Mouse (Mus musculus) left cerebral cortex, postnatal 4 days (tissue): ENCODE results near the gene Ring1. TPM values are rescaled to one million over a fixed set of nuclear protein-coding genes. Genes with fewer than 3 reads are reported as not detected.

Experiments used
- microRNA-seq: library from miRNA; unstranded; fragments of <30 nt; microRNA quantifications from one replicate; pipeline ENCODE4 v1.2.0, GENCODE M21; 2022
- total RNA-seq, 2 experiments: library from RNA; stranded (reverse); gene quantifications; 2 replicates each; pipeline ENCODE4 v1.2.3; 2021

Ring1 gene
- total RNA-seq, 2 experiments from 2014 or later, result 23.6 to 28.2 TPM

Small RNA genes within 50 kb of the gene (microRNA-seq; reads per million reads assigned to microRNA genes)
- not detected for gene Mir219a-1
- not detected for gene Mir219c

Other genes starting within 250 kb of the Ring1 start
- 10 to 100 TPM in 1 of 2 experiments, 1 to 10 TPM in 1; 9.7 to 10.8 TPM for gene Angptl4, start 242.8 kb downstream of the Ring1 start, total RNA-seq
- gene Kank3, start 214.2 kb downstream of the Ring1 start, total RNA-seq, result 10 to 100 TPM; 38.6 to 44.1 TPM
- gene Rps28, start 200.1 kb downstream of the Ring1 start, total RNA-seq, result 1,000 to 10,000 TPM; 1,155 to 1,182 TPM
- 100 to 1,000 TPM; 214 to 232 TPM for gene Ndufa7, start 200.1 kb downstream of the Ring1 start, total RNA-seq
- 10 to 100 TPM; 21.6 to 25.4 TPM for gene Cd320, start 181.6 kb downstream of the Ring1 start, total RNA-seq
- not detected for gene Gm7029, start 150.8 kb downstream of the Ring1 start, total RNA-seq
- 1 to 10 TPM; 7.7 to 9.4 TPM for gene Kifc1, start 134.0 kb downstream of the Ring1 start, total RNA-seq
- gene Platr17, start 119.5 kb downstream of the Ring1 start, total RNA-seq, result not detected
- gene Daxx, start 115.3 kb downstream of the Ring1 start, total RNA-seq, result 10 to 100 TPM; 37.6 to 39.2 TPM
- gene Tapbp, start 108.8 kb downstream of the Ring1 start, total RNA-seq, result 10 to 100 TPM; 45.5 to 56.6 TPM
- gene Zbtb22, start 108.8 kb downstream of the Ring1 start, total RNA-seq, result 10 to 100 TPM; 33.2 to 36.8 TPM
- gene Rgl2, start 95.1 kb downstream of the Ring1 start, total RNA-seq, result 10 to 100 TPM; 74.1 to 75.5 TPM
- 10 to 100 TPM; 90.5 to 96.1 TPM for gene Pfdn6, start 84.3 kb downstream of the Ring1 start, total RNA-seq
- 10 to 100 TPM; 30.1 to 36.6 TPM for gene Wdr46, start 84.0 kb downstream of the Ring1 start, total RNA-seq
- 1 to 10 TPM; 6.6 to 6.8 TPM for gene B3galt4, start 73.2 kb downstream of the Ring1 start, total RNA-seq
- 10 to 100 TPM; 72.2 to 72.6 TPM for gene Vps52, start 68.9 kb downstream of the Ring1 start, total RNA-seq
- gene Rps18, start 68.7 kb downstream of the Ring1 start, total RNA-seq, result 100 to 1,000 TPM; 557 to 591 TPM
- 10 to 100 TPM in 1 of 2 experiments, 1 to 10 TPM in 1; 8.2 to 13.8 TPM for gene H2-K1, start 24.3 kb downstream of the Ring1 start, total RNA-seq
- gene H2-Ke6, start 3.4 kb upstream of the Ring1 start, total RNA-seq, result 10 to 100 TPM; 41.6 to 45.2 TPM
- gene Slc39a7, start 7.0 kb upstream of the Ring1 start, total RNA-seq, result 10 to 100 TPM; 96.3 to 98.7 TPM
- 10 to 100 TPM; 80.7 to 84.9 TPM for gene Rxrb, start 7.1 kb upstream of the Ring1 start, total RNA-seq
- gene Col11a2, start 14.8 kb upstream of the Ring1 start, total RNA-seq, result 1 to 10 TPM; 6.8 to 9.8 TPM
- gene H2-Oa, start 67.7 kb upstream of the Ring1 start, total RNA-seq, result not detected
- gene H2-DMa, start 94.9 kb upstream of the Ring1 start, total RNA-seq, result 10 to 100 TPM; 19.5 to 20.5 TPM
- gene Brd2, start 98.0 kb upstream of the Ring1 start, total RNA-seq, result 100 to 1,000 TPM; 247 to 267 TPM
- under 1 TPM; 0.34 to 0.40 TPM for gene H2-DMb2, start 118.6 kb upstream of the Ring1 start, total RNA-seq
- under 1 TPM; 0.46 to 0.97 TPM for gene H2-DMb1, start 128.4 kb upstream of the Ring1 start, total RNA-seq
- gene Tap1, start 162.9 kb upstream of the Ring1 start, total RNA-seq, result 1 to 10 TPM; 2.2 to 3.6 TPM
- 1 to 10 TPM in 1 of 2 experiments, under 1 TPM in 1; 0.77 to 1.1 TPM for gene Psmb9, start 163.1 kb upstream of the Ring1 start, total RNA-seq
- gene Psmb8, start 173.0 kb upstream of the Ring1 start, total RNA-seq, result 1 to 10 TPM; 1.3 to 1.9 TPM
- gene Tap2, start 178.8 kb upstream of the Ring1 start, total RNA-seq, result 1 to 10 TPM; 3.1 to 3.5 TPM
- gene H2-Ob, start 214.2 kb upstream of the Ring1 start, total RNA-seq, result not detected
- 1 to 10 TPM in 1 of 2 experiments, under 1 TPM in 1; 0.80 to 1.2 TPM for gene H2-Ab1, start 233.0 kb upstream of the Ring1 start, total RNA-seq